14 mouse cellular contexts compared by ENCODE assay signal in the genomic region with DNA sequence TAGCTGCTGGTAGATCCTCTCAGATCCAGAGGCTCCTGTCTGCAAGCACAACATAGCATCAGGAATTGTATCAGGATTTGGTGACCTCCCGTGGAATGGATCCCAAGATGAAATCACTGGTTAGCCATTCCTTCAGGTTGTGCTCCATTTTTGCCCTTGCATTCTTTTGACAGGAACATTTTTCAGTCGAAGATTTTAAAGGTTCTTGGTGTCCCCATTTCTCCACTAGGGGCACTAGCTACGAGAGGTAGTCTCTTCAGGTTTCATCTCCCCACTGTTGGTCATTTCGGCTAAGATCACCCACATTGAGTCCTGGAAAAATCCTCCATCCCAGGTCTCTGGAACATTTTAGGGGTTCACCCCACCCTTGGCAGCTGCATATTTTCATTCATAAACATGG. TPM values are rescaled to one million over a fixed set of nuclear protein-coding genes. Genes with fewer than 3 reads are reported as not detected.
DNase-seq lines count a peak whose midpoint lies in the region; ATAC-seq and TF ChIP-seq lines count a peak whose summit lies in the region.
"Had no signal": no experiment of that assay in that cellular context is flagged by ENCODE, and none has a peak within 500 bp of the region (broad histone marks: within the 10 kb centered on the region; RNA-seq: fewer than 3 reads in every experiment).

No protein-coding gene starts in this region.

- DNase-seq in cerebellum, postnatal 14 days: peak; percentile 5 to 10
- no peak for DNase-seq in cerebellum, adult 9-11 months
- DNase-seq in layer of hippocampus, adult 2 months (ENCODE audit: low spot score in 2 of 2): no peak
- DNase-seq in layer of hippocampus, postnatal 25 days (ENCODE audit: extremely low spot score in 1 of 2, low spot score in 1 of 2): no peak
- peak; percentile 49 for DNase-seq in induced T-regulatory cell, adult 2 months (ENCODE audit: low read depth)
- DNase-seq: adrenal gland, adult 8-10 months; cerebellum, adult 9-10 months; thymus, postnatal 36 days had no signal

- TF ChIP-seq CTCF in layer of hippocampus, adult 2 months (conservative IDR thresholded peaks at IDR 0.05): peak; percentile 64
- peak; percentile 48 for TF ChIP-seq CTCF in E14TG2a.4 (conservative IDR thresholded peaks at IDR 0.05; ENCODE audit: low read length)

- H3K27ac ChIP-seq in layer of hippocampus, adult 2 months: no peak overlapping the region
- H3K27ac ChIP-seq in forebrain, embryonic 13.5 days: no peak overlapping the region
- no peak overlapping the region for H3K27ac ChIP-seq in hindbrain, embryonic 13.5 days
- H3K27ac ChIP-seq: heart, embryonic 15.5 days; kidney, embryonic 15.5 days had no signal

- H3K9me3 ChIP-seq in E14TG2a.4 (ENCODE audit: low read length): no peaks in the 10 kb centered on the region
- H3K9me3 ChIP-seq in forebrain, embryonic 13.5 days (replicated peaks): no peaks in the 10 kb centered on the region
- no peaks in the 10 kb centered on the region for H3K9me3 ChIP-seq in hindbrain, embryonic 13.5 days
- H3K9me3 ChIP-seq: heart, embryonic 15.5 days; kidney, embryonic 15.5 days had no signal

- 90% methylated on average over 4 of the region's 4 CpGs for WGBS in forebrain, embryonic 13.5 days
- 86% methylated on average over 4 of the region's 4 CpGs for WGBS in hindbrain, embryonic 13.5 days

- peaks cover 28% of the 10 kb centered on the region for H3K4me1 ChIP-seq in E14TG2a.4 (replicated peaks; ENCODE audit: low read depth, low read length)
- no peaks in the 10 kb centered on the region for H3K4me1 ChIP-seq in forebrain, embryonic 13.5 days
- no peaks in the 10 kb centered on the region for H3K4me1 ChIP-seq in hindbrain, embryonic 13.5 days (replicated peaks)
- H3K4me1 ChIP-seq: heart, embryonic 15.5 days; kidney, embryonic 15.5 days had no signal

- no peak overlapping the region for H3K4me3 ChIP-seq in layer of hippocampus, adult 2 months
- no peak overlapping the region for H3K4me3 ChIP-seq in E14TG2a.4 (replicated peaks; ENCODE audit: low read length)
- H3K4me3 ChIP-seq in forebrain, embryonic 13.5 days: no peak overlapping the region
- no peak overlapping the region for H3K4me3 ChIP-seq in hindbrain, embryonic 13.5 days
- H3K4me3 ChIP-seq: heart, embryonic 15.5 days; kidney, embryonic 15.5 days had no signal

- ATAC-seq in forebrain, embryonic 13.5 days: no peak
- no peak for ATAC-seq in hindbrain, embryonic 13.5 days (ENCODE audit: low FRiP score)
- ATAC-seq: midbrain, embryonic 16.5 days had no signal

- H3K36me3 ChIP-seq in E14TG2a.4 (ENCODE audit: insufficient read depth, low read length): peaks cover 57% of the 10 kb centered on the region
- H3K36me3 ChIP-seq in forebrain, embryonic 13.5 days (ENCODE audit: poor library complexity, severe bottlenecking): peaks cover 39% of the 10 kb centered on the region
- peaks cover 45% of the 10 kb centered on the region for H3K36me3 ChIP-seq in hindbrain, embryonic 13.5 days

- H3K27me3 ChIP-seq in E14TG2a.4 (ENCODE audit: insufficient read depth, low read length): no peaks in the 10 kb centered on the region
- H3K27me3 ChIP-seq in forebrain, embryonic 13.5 days: no peaks in the 10 kb centered on the region
- no peaks in the 10 kb centered on the region for H3K27me3 ChIP-seq in hindbrain, embryonic 13.5 days
- H3K27me3 ChIP-seq: heart, embryonic 15.5 days; kidney, embryonic 15.5 days had no signal

- no peak overlapping the region for H3K9ac ChIP-seq in forebrain, embryonic 13.5 days
- no peak overlapping the region for H3K9ac ChIP-seq in hindbrain, embryonic 13.5 days
- H3K9ac ChIP-seq: heart, embryonic 15.5 days; kidney, embryonic 15.5 days had no signal

- H3K4me2 ChIP-seq in forebrain, embryonic 13.5 days: no peak overlapping the region
- H3K4me2 ChIP-seq in hindbrain, embryonic 13.5 days: no peak overlapping the region
- H3K4me2 ChIP-seq: heart, embryonic 15.5 days; kidney, embryonic 15.5 days had no signal

RNA-seq across cellular contexts. Expression of a gene that starts 33.3 kb away (rescaled TPM):
- 10 to 100 TPM; 49.6 to 51.5 TPM for total RNA-seq in layer of hippocampus, adult 2 months (2021)
- 10 to 100 TPM; 49.7 to 52.4 TPM for total RNA-seq in layer of hippocampus, postnatal 25 days (2021)
- 59.8 and 65.8 TPM in 2 replicates for polyA plus RNA-seq in forebrain, embryonic 13.5 days (2015; fragmentation: Nextera tagmentation; extraction: Ambion mirVana)
- 66.2 and 66.4 TPM in 2 replicates for polyA plus RNA-seq in hindbrain, embryonic 13.5 days (2015; fragmentation: Nextera tagmentation; extraction: Ambion mirVana)

RNA-seq across cellular contexts. Expression of a gene that starts 53.1 kb away (rescaled TPM):
- total RNA-seq in layer of hippocampus, adult 2 months (2021): not detected
- total RNA-seq in layer of hippocampus, postnatal 25 days (2021): under 1 TPM in 1 of 2 experiments, not detected in 1; 0.22 TPM
- polyA plus RNA-seq in forebrain, embryonic 13.5 days (2015; fragmentation: Nextera tagmentation; extraction: Ambion mirVana): 0.79 and 1.5 TPM in 2 replicates
- 1.3 and 1.4 TPM in 2 replicates for polyA plus RNA-seq in hindbrain, embryonic 13.5 days (2015; fragmentation: Nextera tagmentation; extraction: Ambion mirVana)

Comparison
In these comparisons a context has a peak if more than half of its experiments do, and no peak if none do; other contexts are left out.
1. DNase-seq: peak in cerebellum, postnatal 14 days (2 of 2) and induced T-regulatory cell, adult 2 months (single experiment); none in cerebellum, adult 9-11 months (single experiment), layer of hippocampus, adult 2 months (0 of 2) and layer of hippocampus, postnatal 25 days (0 of 2).